Mouse (Mus musculus) neural tube, embryonic 11.5 days (tissue): ENCODE measurements around the gene Ubxn2a. TPM values are rescaled to one million over a fixed set of nuclear protein-coding genes. Genes with fewer than 3 reads are reported as not detected.
"Not testable (repeated sequence)": the region's sequence is repeated elsewhere in the genome, so short reads cannot be mapped to it uniquely, and the experiment has no call there.

ENCODE experiments used
- ATAC-seq: fragments of 200-750 bp; cut with Nextera tagmentation; 2 replicates; pipeline ENCODE4 v1.8.0; 2017; ENCODE audit warnings: moderate number of reproducible peaks, mild to moderate bottlenecking, moderate TSS enrichment, moderate library complexity; ENCODE audit not compliant: insufficient read depth, low FRiP score, low TSS enrichment
- DNase-seq: peaks from one replicate; pipeline ENCODE4 v3.0.0-alpha.2; 2015; ENCODE audit warnings: low spot score
- H3K27ac ChIP-seq: fragments of 300-500 bp; sonication (generic); 2 replicates; pipeline ENCODE4 v1.5.1; 2014; ENCODE audit warnings: low read depth, mild to moderate bottlenecking, low read length
- H3K27me3 ChIP-seq: fragments of 300-500 bp; sonication (generic); 2 replicates; pipeline ENCODE4 v1.6.1; 2014; ENCODE audit warnings: mild to moderate bottlenecking, low read length, mixed read lengths; ENCODE audit not compliant: control insufficient read depth, insufficient read depth
- H3K36me3 ChIP-seq: fragments of 300-500 bp; sonication (generic); 2 replicates; pipeline ENCODE4 v1.6.1; 2014; ENCODE audit warnings: mild to moderate bottlenecking, low read length, moderate library complexity, mixed read lengths; ENCODE audit not compliant: control insufficient read depth, insufficient read depth
- H3K4me1 ChIP-seq: fragments of 300-500 bp; sonication (generic); 2 replicates; pipeline ENCODE4 v1.6.1; 2014; ENCODE audit warnings: low read length, mixed read lengths; ENCODE audit not compliant: control insufficient read depth, insufficient read depth
- H3K4me2 ChIP-seq: fragments of 300-500 bp; sonication (generic); 2 replicates; pipeline ENCODE4 v1.6.1; 2014; ENCODE audit warnings: low read depth, mild to moderate bottlenecking, moderate library complexity
- H3K4me3 ChIP-seq: fragments of 300-500 bp; sonication (generic); 2 replicates; pipeline ENCODE4 v1.5.1; 2014; ENCODE audit warnings: low read depth, low read length
- H3K9ac ChIP-seq: fragments of 300-500 bp; sonication (generic); 2 replicates; pipeline ENCODE4 v1.6.1; 2014; ENCODE audit warnings: mild to moderate bottlenecking, low read length
- H3K9me3 ChIP-seq: fragments of 300-500 bp; sonication (generic); 2 replicates; pipeline ENCODE4 v1.6.1; 2016; ENCODE audit warnings: low read length; ENCODE audit not compliant: control insufficient read depth
- WGBS: fragments of 180-500 bp; shearing (Covaris S2); extraction: QIAGEN DNeasy Blood & Tissue Kit; methylation state at CpG from one replicate; pipeline ENCODE4 v1.1.7; 2014; 5-methylcytosine and 5-hydroxymethylcytosine counted together
- polyA plus RNA-seq: library from polyadenylated mRNA; unstranded; fragments of >200 nt; fragmentation: Nextera tagmentation; extraction: Ambion mirVana; gene quantifications from 2 replicates; pipeline ENCODE4 v1.2.1, GENCODE M21; 2014

Gene Ubxn2a
- polyA plus RNA-seq, 1 experiment from 2014 or later, result 26.7 TPM

GRCm38 (mm10) chr12:4914944-4915343 lies 7.4 kb upstream of the Ubxn2a start:
- Histone ChIP-seq H3K27ac (no peak overlapping the region), H3K36me3 (no peaks in the 10 kb centered on the region), H3K4me1 (peaks cover 4% of the 10 kb centered on the region; the same call in 1 of the 2 replicates), H3K9ac (no peak overlapping the region), H3K4me3 (no peak overlapping the region), H3K4me2 (no peak overlapping the region), H3K27me3 (no peaks in the 10 kb centered on the region), H3K9me3 (no peaks in the 10 kb centered on the region)
- 88% methylated on average over 3 of the region's 3 CpGs for WGBS
- ATAC-seq, result no peak
- no peak for DNase-seq

GRCm38 (mm10) chr12:4914441-4914840 lies 6.9 kb upstream of the Ubxn2a start:
- Histone ChIP-seq H3K4me3 (no peak overlapping the region), H3K36me3 (no peaks in the 10 kb centered on the region), H3K27me3 (no peaks in the 10 kb centered on the region), H3K4me1 (peaks cover 4% of the 10 kb centered on the region; the same call in 1 of the 2 replicates), H3K4me2 (no peak overlapping the region), H3K9ac (no peak overlapping the region), H3K27ac (no peak overlapping the region), H3K9me3 (no peaks in the 10 kb centered on the region)
- WGBS, result 53% methylated on average over 3 of the region's 3 CpGs
- DNase-seq, result no peak
- ATAC-seq, result no peak

GRCm38 (mm10) chr12:4911716-4912115 lies 4.2 kb upstream of the Ubxn2a start:
- ATAC-seq, result no peak
- H3K4me3 ChIP-seq, result no peak overlapping the region
- H3K4me2 ChIP-seq, result no peak overlapping the region
- H3K9ac ChIP-seq, result no peak overlapping the region
- H3K4me1 ChIP-seq, result no peaks in the 10 kb centered on the region
- DNase-seq, result no peak
- no peaks in the 10 kb centered on the region for H3K27me3 ChIP-seq
- no peak overlapping the region for H3K27ac ChIP-seq
- H3K36me3 ChIP-seq, result no peaks in the 10 kb centered on the region
- 86% methylated on average over 4 of the region's 4 CpGs for WGBS
- H3K9me3 ChIP-seq, result no peaks in the 10 kb centered on the region

- not testable (repeated sequence) for H3K27ac ChIP-seq, H3K9ac ChIP-seq, ATAC-seq, H3K36me3 ChIP-seq, H3K27me3 ChIP-seq, DNase-seq, H3K4me1 ChIP-seq, H3K4me3 ChIP-seq, H3K4me2 ChIP-seq, H3K9me3 ChIP-seq
- WGBS, result 88% methylated on average over 1 of the region's 1 CpGs
Observed at GRCm38 (mm10) chr12:4910496-4910895, 3.0 kb upstream of the Ubxn2a start.

- H3K9ac ChIP-seq, result no peak overlapping the region
- ATAC-seq (no peak), DNase-seq (no peak)
- H3K36me3 ChIP-seq, result no peaks in the 10 kb centered on the region
- H3K4me2 ChIP-seq, result no peak overlapping the region
- no peak overlapping the region for H3K27ac ChIP-seq
- H3K4me1 ChIP-seq, result no peaks in the 10 kb centered on the region
- WGBS, result 96% methylated on average over 7 of the region's 7 CpGs
- no peak overlapping the region for H3K4me3 ChIP-seq
- H3K9me3 ChIP-seq, result no peaks in the 10 kb centered on the region
- H3K27me3 ChIP-seq, result no peaks in the 10 kb centered on the region
Observed at GRCm38 (mm10) chr12:4908391-4908790, 886 bp upstream of the Ubxn2a start.

- no peak overlapping the region; the same call in 1 of the 2 replicates for H3K9ac ChIP-seq
- H3K4me2 ChIP-seq, result peak overlapping the region; percentile 81
- H3K4me3 ChIP-seq, result peak overlapping the region; percentile 67
- 66% methylated on average over 7 of the region's 7 CpGs for WGBS
- H3K4me1 ChIP-seq, result no peaks in the 10 kb centered on the region
- H3K9me3 ChIP-seq, result no peaks in the 10 kb centered on the region
- H3K27ac ChIP-seq, result no peak overlapping the region
- no peaks in the 10 kb centered on the region for H3K36me3 ChIP-seq
- DNase-seq (no peak), ATAC-seq (no peak)
- H3K27me3 ChIP-seq, result no peaks in the 10 kb centered on the region
Observed at GRCm38 (mm10) chr12:4906476-4906875, 1.0 kb downstream of the Ubxn2a start.

GRCm38 (mm10) chr12:4905946-4906345 lies 1.6 kb downstream of the Ubxn2a start:
- no peak overlapping the region for H3K9ac ChIP-seq
- no peak overlapping the region for H3K27ac ChIP-seq
- 85% methylated on average over 7 of the region's 7 CpGs for WGBS
- H3K9me3 ChIP-seq, result no peaks in the 10 kb centered on the region
- H3K4me2 ChIP-seq, result no peak overlapping the region
- no peaks in the 10 kb centered on the region for H3K36me3 ChIP-seq
- no peak overlapping the region for H3K4me3 ChIP-seq
- no peak for DNase-seq
- no peak for ATAC-seq
- H3K27me3 ChIP-seq, result no peaks in the 10 kb centered on the region
- no peaks in the 10 kb centered on the region for H3K4me1 ChIP-seq

- Histone ChIP-seq H3K27me3 (no peaks in the 10 kb centered on the region), H3K4me2 (no peak overlapping the region), H3K9me3 (no peaks in the 10 kb centered on the region), H3K4me3 (no peak overlapping the region), H3K27ac (no peak overlapping the region), H3K4me1 (no peaks in the 10 kb centered on the region), H3K9ac (no peak overlapping the region), H3K36me3 (no peaks in the 10 kb centered on the region)
- DNase-seq (no peak), ATAC-seq (no peak)
- 89% methylated on average over 5 of the region's 5 CpGs for WGBS
Observed at GRCm38 (mm10) chr12:4898024-4898423, 9.5 kb downstream of the Ubxn2a start.

GRCm38 (mm10) chr12:4889891-4890290 lies 17.6 kb downstream of the Ubxn2a start:
- WGBS, result 88% methylated on average over 1 of the region's 1 CpGs
- Histone ChIP-seq H3K9me3 (no peaks in the 10 kb centered on the region), H3K36me3 (no peaks in the 10 kb centered on the region), H3K4me3 (no peak overlapping the region), H3K27me3 (no peaks in the 10 kb centered on the region), H3K27ac (no peak overlapping the region), H3K4me2 (no peak overlapping the region), H3K9ac (no peak overlapping the region), H3K4me1 (no peaks in the 10 kb centered on the region)
- DNase-seq, result no peak
- ATAC-seq, result no peak
